Mouse (Mus musculus): ENCODE measurements at regions not wholly inside any gene's neighbourhood (a gene's known extent, or its start where the extent isn't known, plus 50 kb on each side); places are given as distances from the start of the nearest gene placed in this dataset.

DNA sequence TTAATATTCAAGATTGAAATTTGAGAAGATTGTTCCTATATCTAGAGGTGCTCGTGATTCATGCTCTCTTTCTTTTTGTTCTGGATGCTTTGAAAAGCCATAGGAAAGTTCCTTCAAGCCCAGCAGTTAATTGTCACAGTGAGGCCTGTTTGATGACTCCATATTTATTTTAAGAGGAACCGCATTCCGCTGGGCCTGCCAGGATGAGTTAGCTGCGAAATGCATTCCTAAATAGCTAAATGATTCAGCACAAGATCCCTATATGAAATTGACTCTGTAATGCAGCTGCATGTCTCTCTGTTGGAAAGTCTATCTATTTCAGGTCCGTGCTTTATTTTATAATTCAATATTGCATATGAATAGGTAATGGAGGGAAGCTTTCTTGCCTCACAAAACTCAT, 511.9 kb upstream of the Adgra3 start:
- DNase-seq = no peak

DNA sequence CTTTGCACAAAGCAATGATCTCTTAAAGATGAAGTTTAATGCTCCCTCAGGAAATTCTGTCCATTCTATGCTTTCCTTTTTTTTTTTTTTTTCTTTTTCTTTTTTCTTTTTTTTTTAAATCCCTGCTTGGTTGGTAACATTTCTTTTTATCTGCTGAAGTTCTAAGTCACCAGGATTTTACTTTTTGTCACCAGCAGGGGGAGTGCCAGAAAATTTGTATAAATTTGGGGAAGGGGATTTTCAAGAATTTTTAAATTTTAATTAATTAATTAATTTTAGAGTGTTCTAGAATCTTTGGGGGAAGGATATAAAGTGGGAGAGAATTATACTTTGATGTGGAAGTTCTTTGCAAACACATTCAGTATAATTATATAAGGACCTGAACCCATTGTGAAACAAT, 492.3 kb upstream of the Adgra3 start:
- DNase-seq = no peak

DNA sequence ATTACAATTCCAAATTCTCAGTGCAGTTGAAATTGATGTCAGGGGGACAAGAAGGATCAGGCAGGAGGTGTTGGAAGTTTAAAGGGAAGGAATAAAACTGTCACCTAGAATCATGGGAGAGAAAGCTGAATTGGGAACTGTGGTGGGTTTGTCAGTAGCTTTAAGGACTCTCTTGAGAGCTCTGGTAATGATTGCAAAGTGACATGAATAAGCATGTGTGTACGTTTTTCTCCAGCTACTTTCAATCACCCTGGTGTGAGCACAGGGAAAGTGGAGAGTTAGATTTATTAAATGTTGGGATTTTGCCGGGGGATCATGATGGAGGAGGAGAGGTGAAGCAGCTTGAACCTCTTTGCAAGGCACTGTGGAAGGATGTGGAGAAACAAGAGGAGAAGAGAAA, 453.7 kb upstream of the Adgra3 start:
- DNase-seq = no peak

DNA sequence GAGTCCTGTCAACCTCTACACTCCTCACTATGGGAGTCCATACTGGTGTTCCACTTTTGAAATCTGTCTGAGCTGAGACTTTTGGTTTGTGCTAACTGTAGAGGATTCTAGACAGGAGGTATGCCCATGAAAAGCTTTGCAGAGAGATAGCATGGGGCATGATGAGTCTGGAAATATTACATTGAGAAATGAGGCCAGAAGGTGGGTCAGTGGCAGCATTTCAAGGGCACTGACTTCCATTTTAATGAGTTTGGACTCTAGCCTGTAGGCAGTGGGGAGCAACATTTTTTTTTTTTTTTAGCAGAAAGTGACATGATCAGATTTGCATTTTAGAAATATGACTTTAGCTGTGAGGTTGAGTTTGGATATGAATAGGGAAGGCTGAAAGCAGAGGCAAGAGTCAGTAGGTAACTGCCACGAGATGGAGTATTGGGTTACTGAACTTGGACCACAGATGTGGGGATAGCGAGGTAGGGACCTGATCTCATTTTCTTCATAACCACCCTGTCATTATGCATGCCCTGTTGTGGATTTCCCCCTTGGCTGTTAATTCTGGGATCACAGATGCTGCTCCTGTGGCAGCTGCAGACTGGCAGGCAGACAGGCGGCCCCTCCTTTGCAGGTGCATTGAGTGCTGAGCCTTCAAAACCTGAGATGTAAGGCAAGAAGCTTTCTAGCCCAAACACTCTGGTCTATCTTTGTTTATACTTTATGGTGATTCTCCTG, 451.1 kb upstream of the Adgra3 start:
- no peak for DNase-seq

DNA sequence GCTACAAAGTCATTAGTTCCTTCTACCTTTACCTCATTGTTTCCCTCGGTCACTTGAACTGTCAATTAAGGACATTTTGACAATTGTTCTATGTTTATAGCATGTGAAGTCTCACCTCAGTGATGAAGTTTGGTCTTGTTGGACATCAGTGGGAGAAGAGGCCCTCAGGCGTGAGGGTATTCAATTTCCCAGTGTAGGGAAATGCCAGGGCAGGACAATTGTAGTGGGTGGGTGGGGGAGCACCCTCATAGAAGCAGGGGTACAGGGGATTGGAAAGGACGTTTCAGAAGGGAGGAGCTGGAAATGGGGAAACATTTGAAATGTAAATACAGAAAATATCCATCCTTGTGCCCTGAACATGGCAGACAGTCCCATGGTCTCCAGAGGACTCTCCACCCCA, 431.4 kb upstream of the Adgra3 start:
- no peak for DNase-seq

DNA sequence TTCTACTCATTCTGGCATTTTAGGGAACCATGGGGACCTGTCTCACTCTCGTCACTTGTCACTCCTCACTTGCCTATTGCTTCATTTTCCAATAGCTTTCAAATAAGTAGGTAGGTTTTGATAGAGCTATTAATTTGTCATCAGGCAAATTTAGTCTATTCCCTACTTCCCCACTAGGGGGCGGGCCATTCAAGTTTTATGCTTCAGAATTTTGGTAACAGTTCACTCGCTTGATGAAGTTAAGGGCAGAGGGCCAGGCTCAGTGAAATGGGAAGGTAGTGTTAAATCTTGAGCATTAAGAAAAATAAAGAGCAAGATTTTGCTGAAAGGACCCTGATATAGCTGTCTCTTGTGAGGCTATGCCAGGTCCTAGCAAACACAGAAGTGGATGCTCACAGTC, 418.2 kb upstream of the Adgra3 start:
- peak in 1 of 2 experiments; percentile 0 for DNase-seq

DNA sequence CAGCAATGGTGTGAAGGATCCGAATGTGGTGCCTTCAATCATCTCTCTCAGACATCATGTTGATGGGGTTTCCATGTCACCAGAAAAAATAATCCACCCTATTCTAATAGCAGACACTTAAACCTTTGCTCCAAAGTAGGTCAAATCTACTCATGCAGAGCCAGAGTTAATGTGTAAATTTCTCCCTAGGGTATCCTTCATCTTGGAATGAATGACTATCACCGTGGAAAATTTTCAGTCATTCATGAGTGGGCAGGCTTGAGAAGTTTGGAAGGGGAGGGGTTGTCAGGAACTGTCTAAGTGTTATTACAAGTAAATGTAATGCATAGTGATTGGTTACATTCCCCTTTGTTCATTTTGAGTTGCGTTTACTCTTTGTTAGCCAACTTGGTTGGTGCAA, 402.7 kb upstream of the Adgra3 start:
- DNase-seq = no peak

DNA sequence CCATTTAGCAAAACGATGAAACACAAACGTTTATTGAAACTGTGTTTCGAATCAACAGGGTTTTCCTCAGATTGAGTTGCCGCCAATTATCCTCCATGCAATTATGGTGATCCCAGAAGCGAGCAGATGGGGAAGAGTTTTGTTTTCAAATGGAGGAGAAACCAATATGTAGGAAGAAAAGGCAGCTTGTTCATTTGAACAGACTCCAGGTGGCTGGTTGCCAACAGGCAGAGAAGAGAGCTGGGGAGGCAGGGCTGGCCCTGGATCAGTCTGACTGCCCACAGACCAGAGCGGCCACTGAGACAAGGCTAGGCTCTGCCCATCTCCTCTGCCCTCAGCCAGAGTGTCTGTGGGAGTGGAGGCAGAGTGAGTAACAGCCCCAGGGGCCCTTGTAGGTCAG, 398.8 kb upstream of the Adgra3 start:
- no peak for DNase-seq

DNA sequence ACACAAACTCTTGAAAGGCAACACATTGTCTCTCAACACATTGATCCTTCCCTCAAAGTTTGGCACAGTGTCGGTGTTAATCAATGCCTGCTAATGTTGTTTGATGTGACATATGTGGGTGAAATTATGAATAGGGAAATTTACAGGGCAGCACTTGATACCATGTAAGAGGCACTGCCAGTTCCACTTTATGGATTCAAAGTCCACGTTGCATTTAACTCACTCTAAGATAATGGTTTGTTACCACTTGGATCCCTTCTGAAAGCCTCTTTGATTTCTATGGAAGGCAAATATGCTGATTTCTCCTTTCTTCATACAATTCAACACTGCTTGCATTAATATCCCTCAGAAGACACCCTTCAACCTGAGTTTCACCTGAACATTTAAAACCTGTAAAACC, 395.6 kb upstream of the Adgra3 start:
- DNase-seq = no peak

DNA sequence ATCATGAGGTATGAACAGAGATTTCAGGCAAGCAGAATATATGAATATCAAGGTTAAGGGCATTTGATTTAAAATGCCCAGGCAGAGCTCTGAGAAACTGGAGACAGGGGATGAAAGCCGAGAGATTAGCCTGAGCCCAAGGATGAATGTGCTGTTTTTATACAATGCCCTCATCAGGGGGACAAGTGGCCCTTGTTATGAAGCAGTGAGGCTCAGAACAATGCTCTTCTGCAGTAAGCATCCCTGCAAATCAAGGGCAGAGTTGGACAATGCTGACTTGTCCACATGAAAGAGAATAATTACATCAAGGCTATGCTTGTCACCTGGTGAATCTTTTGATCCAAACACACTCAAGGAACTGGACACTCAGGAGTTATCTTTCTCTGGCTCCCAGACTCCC, 348.1 kb upstream of the Adgra3 start:
- no peak for DNase-seq

DNA sequence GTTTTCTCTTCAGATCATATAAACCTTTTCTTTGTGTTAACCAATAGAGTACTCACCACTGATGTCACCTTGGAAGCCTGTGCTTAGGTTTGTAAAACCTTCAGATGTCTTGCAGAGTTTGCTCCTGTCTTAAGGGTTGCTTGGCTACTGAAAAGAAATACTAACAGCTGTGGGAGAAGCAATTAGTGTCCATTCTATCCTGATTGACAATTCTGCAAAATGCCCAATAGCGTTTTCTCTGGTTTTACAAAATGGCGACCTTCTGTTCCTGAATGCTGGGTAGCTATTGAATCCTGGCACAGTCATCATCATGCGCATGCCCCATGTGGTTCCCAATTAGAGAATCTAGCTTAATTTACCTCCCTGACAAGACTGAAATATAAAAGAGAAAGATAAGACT, 347.7 kb upstream of the Adgra3 start:
- no peak for DNase-seq
